Mouse (Mus musculus) liver (tissue): ENCODE measurements around the gene Shisa7.
A peak's percentile ranks its signal among the peaks of the same experiment; 100 is the strongest.
"Not testable (repeated sequence)": the region's sequence is repeated elsewhere in the genome, so short reads cannot be mapped to it uniquely, and the experiment has no call there.

ENCODE experiments used
- DNase-seq: peaks from one replicate; pipeline ENCODE4 v3.0.0-alpha.2; 2020; ENCODE audit warnings: mixed read lengths

Gene Shisa7

DNA sequence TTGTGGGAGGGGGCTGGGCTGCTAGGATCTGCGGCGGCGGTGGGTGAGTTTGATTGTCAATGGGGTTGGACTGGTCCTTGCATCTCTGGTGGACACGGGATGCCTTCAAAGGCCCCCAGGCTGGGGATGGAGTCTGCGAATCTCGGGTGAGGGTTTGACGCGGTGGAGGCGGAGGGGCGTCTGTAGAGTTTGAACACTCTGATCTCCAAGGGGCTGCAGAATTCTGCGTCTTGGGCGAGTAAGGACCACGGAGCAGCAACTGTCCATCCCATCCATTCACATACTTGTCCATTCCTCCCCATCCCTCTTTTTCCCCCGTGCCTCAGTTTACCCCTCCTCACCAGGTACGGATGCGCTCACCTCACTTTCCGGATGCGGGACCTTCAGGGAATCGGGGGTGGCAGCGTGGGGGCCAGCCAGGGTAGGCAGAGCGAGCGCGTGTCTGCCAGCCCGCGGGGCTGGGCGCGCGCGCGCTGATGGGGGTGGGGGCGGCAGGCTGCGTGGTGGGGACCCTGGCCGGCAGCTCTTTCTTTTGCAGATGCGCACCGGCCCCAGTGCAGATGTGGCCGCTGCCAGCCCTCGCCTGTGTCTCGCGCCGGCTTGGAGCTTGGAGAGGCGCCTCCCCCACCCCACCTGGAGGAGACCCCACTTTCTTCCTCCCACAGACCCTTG lies at the start of gene Shisa7:
Shisa7 (minus strand) TSS at position 452 of the 672 bp plus-strand sequence.
- no peak for DNase-seq

DNA sequence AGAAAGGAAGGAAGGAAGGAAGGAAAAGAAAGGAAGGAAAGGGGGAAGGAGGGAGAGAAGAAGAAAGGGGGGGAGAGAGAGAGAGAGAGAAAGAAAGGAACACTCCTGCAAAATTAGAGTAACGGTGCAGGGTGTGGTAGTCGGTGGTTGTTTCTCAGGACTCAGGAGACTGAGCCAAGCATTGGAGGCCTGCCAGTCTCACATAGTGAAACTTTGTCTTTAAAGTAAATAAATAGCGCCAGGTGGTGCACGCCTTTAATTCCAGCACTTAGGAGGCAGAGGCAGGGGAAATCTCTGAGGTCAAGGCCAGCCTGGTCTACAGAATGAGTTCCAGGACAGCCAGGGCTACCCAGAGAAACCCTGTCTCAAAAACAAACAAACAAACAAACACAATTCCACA lies 42.2 kb upstream of the Shisa7 start:
- DNase-seq, result no peak

DNA sequence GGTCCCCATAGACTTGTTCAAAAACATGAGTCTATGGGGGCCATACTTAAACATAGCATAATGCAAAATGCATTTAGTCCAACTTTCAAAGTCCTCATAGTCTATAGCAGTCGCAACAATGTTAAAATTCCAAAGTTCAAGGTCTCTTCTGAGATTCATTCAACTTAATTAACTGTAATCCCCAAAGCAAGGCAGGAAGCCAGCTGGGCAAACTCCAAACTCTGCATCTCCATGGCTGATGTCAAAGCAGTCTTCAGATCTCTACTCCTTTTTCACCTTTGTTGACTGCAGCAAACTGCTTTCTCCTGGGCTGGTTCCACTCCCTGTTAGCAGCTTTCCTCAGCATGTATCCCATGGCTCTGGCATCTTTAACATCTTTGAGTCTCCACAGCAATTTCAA lies 34.5 kb upstream of the Shisa7 start:
- DNase-seq, result not testable (repeated sequence)

DNA sequence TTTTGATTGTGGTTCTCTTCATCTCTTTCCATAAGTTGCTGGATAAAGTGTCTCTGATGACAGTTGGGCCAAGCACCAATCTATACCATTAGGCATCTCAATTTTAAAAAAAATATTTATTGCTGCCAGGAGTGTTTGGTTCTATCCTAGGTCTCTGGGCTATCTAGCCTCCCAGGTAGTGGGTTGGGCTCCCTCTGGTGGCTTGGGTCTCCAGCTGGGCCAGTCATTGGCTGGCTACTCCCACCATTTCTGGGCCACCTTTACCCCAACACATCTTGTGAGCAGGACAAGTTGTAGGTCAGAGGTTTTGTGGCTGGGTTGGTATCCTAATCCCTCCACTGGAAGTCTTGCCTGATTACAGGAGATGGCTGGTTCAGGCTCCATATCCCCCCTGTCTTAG lies 33.7 kb upstream of the Shisa7 start:
- DNase-seq, result peak; percentile 49

DNA sequence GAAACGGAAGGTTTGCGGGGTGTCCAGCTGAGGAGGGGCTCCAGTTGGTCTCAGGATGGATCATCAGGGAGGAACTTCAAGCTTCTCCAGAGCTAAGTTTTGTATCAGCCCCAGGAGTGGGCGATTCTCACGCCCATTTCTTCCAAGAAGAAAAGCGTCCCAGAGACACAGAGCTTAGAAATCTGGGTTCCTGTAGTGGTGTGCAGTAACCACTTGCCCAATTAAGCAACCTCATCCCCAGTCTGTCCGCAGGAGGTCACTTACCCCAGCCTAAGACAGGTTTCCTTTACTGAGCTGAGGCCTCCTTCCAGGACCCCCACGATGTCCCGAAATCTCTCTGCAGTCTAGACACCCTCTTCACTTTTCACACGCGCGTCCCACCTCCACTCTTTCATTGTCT lies 32.7 kb upstream of the Shisa7 start:
- DNase-seq, result no peak

DNA sequence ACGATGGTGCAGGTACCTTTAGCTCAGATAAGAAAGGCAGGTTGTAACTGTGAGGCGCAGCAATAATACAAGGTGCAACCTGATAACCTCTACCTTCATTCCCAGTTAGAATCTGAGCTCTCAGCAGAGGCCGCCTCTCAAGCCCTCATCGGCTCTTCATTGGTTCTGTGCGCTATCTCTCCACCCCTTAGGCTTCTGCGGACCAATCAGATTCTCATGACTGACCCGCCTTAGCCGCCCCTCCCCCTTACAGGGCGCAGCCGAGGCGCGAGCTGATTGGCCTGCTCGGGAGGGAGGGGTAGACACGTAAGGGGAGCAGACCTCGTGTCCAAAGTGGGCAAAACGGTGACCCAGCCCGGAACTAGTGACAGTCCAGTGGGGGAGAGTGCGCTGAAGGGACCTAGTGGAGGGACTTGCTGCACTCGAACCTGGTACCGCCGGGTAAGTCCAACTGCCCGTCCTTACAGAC lies 32.3 kb upstream of the Shisa7 start, which contains the start of gene Isoc2a:
Isoc2a (plus strand) TSS at position 401 of the 469 bp plus-strand sequence.
- peak; percentile 96 for DNase-seq

DNA sequence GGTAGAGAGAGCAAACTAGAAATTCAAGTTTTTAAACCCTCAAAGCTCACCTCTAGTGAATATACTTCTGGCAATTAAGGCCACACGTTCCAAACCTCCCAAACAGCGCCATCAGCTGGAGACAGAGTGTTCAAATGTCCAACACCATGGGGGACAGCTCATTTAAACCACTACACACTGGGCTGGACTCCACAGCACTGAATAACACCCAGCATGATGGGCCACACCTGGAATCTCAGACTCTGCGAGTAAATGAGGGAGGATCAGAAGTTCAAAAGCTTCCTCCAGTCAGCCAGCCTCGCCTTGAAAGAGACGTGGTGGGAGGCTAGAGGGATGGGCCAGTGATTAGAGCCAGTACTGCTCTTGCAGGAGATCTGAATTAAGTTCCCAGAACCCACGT lies 25.6 kb upstream of the Shisa7 start, which contains the start of gene Isoc2b:
Isoc2b (minus strand) TSS at position 126 of the 400 bp plus-strand sequence.
- DNase-seq, result no peak

DNA sequence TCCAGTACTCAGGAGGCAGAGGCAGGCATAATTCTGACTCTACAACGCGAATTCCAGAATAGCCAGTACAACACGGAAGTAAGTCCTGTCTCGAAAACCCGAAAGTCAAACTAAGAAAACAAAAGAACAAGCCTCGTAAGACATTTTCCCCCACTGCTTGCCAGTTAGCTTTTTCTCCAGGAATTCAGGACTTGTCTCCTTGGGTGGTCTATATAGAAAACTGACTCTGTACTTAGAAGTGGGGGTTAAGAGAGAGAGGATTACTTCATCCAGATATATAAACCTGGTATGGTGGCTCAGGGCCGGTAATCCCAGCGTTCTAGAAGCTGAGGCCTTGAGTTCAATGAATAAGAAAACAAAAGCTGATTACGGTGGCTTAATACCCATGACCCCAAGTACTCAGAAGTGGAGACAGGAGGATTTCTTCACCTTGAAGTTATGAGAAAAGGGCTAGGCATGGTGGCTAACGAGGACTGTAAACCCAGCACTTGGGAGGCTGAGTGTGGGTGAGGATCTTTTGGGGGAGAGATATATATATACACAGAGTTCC lies 22.2 kb upstream of the Shisa7 start:
- no peak for DNase-seq

DNA sequence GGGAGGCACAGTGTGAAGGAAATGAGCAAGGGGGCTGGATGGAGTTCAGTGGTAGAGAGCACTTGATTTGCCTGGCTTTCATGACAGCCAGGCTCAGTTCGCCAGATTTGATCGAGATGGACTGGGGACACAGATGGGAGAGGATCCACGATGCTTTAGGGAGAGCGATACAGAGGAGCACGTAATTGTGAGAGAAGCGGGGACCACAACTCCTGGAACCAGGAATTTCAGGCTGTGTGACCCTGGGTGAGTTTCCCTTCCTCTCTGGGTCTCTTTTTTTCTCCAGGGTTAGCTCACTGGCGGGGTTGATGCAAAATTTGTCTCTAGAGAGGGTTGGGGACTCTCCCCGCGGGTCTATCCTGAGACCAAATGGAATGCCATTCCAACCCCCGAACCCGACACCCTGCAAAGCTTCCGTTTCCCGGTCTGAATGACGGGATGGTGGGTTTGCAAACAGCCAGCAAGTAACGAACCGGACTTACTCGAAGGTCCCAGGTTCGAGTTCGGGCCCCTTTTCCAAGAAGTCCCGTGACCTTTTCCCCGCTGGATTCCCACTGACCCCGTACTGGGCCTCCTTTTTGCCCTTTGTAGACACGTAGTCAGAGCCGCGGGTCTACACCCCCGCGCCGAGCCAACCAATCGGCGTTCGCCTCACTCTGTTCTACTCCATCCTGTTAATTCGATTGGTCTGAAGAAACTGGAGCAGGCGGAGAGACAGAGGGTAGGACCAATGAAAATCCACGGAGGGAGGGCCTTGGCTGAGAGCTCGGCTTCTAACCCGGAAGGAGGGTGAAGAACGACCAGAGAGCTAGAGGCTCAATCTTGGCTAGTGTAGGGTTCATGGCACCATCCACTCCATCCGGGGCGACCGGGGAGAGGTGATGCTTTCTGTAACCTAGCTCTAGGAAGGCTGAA lies 21.3 kb upstream of the Shisa7 start:
- DNase-seq, result peak; percentile 95

DNA sequence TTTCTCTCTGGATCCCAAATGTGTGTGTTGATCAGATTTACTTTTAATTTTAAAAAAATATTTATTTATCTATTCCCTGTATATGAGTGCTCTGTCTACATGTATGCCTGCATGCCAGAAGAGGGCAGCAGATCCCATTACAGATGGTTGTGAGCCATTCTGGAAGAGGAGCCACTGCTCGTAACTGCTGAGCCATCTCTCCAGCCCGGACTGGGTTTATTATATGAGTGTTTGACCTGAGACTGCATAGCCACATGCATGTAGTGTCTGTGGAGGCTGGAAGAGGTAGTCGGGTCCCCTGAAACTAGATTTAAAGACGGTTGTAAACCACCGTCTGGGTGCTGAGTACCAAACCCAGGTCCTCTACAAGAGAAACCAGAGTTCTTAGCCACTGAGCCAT lies 20.6 kb upstream of the Shisa7 start:
- DNase-seq, result peak; percentile 65

DNA sequence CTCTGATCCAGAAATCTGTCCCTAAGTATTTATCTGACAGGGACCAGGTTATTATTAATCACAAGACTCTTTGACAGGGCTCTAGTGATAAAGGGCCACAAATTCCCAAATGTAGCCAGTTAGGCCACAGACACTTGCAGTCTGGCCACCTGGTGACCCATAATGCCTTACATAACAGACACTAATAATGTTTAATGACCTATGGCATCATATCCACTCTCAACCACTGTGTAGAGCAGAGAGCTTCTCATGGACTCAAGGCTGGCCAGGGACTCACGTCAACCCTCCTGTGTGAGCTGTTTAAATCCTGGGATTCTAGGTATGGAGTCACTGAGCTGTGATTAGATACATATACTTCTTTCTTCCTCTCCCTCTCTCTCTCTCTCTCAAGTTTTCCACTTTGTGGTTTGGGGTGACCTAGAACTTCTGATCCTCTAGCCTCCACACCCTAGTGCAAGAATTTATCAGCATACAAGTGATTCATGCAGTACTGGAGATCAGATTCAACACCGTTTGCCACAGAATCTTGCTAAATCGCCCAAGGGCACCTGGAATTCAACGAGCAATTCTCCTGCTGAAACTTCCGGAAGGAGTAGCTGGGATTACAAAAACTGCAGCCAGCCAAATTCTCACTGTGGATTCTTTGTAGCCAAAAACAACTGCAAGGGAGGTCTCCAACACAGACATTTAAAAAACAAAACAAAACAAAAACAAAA lies 19.8 kb upstream of the Shisa7 start:
- no peak for DNase-seq

DNA sequence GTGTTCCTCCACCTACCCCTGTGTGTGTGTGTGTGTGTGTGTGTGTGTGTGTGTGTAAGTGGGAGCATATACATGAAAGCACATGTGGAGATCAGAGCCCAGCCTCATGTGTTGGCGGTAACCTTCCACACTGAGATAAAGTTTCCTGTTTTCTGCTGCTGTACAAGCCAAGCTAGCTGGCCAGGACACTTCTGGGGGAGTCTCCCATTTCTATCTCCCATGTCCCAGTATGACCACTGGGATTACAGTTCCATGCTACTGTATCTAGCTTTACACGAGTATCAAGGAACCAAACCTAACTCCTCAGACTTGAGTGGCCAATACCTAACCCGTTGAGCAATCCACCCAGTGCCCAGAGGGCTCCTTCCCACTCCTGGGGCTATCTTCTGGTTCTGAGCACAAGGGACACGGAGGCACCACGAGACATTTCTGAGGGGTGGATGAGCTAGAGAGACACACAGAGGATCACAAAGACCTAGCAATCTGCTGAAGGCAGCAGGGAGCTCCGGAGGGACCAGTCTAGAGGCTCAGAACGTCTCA lies 19.1 kb upstream of the Shisa7 start:
- DNase-seq, result no peak

DNA sequence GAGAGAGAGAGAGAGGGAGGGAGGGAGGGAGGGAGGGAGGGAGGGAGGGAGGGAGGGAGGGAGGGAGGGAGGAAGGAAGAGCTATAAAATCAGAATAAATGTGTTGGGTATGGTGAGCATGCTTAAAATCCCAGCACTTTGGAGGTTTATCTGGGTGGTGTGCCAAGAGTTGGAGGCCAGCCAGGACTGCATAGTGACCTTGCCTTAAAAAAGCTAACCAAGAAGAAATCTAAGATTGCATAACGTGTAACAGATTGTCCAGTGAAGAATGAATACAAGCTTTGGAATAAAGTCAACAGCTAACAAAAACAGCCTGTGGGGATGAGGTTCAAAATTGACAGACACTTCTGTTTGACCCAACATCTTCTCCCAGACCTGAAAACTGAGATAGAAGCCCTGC lies 18.5 kb upstream of the Shisa7 start:
- DNase-seq, result no peak

DNA sequence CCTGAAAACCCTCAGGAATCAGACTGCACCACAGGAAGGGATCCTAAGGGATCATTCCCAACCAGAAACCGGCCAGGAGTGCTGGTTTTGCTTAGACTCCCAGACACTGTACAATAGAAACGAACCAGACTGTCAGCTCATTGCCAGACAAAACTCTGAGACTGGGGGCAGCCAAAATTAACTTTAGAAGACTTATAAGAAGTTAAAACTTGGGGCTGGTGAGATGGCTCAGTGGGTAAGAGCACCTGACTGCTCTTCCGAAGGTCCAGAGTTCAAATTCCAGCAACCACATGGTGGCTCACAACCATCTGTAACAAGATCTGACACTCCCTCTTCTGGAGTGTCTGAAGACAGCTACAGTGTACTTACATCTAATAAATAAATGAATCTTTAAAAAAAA lies 16.4 kb upstream of the Shisa7 start:
- DNase-seq, result not testable (repeated sequence)

DNA sequence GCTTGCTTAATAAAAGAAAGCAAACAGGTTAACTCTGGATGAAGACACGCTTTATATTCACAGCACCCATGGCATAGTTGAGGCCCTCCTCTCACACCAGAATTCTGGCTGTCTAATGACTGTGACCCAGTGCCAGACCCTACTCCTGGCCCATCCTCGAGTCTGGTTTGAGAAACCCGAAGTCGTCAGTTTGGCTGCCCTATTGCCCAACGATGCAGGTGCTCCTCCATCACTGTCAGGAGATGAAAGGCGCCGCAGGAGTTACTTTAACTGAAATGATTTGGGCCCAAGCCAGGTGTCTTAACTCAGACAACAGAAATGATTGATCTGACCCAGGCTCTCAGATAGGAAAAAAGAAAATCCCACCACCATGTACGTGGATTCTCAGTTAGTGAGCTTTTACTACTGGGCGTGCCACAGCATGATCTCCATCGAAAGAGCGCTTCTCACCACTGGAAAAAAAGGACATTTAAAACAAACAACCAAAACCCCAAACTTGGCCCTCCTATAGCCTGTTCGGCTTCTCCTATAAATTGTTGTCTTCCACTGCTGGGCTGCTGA lies 15.0 kb upstream of the Shisa7 start:
- DNase-seq, result no peak

DNA sequence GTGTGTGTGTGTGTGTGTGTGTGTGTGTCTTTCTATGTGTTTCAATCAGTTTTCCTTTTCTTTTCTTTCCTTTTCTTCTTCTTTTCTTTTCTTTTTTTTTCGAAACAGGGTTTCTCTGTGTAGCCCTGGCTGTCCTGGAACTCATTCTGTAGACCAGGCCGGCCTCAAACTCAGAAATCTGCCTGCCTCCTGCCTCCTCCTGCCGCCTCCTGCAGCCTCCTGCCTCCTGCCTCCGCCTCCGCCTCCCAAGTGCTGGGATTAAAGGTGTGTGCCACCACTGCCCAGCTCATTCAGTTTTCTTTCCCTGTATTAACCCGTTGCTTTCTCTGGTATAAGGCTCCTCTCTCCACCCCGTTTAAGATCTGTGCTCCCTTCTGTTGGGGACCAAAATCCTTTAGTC lies 12.8 kb upstream of the Shisa7 start:
- DNase-seq, result no peak

DNA sequence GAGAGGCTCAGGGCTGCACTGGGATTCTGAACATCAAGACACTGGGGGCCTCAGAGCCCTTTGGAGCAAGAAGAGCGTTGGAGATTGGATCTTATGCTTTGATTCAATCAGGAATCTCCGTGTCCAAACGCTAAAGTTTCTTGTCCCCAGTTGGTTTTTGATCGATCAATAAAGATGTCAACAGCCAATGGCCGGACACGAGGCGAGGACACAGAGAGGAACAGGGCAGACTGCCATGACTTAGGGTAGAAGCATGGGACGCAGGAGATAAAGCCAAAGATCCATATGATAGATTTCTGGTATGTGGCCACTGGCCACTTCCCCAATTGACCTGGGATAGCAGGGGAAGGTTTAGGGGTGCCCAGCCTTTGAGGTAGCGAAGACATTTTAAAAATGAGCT lies 12.0 kb upstream of the Shisa7 start:
- DNase-seq, result no peak

DNA sequence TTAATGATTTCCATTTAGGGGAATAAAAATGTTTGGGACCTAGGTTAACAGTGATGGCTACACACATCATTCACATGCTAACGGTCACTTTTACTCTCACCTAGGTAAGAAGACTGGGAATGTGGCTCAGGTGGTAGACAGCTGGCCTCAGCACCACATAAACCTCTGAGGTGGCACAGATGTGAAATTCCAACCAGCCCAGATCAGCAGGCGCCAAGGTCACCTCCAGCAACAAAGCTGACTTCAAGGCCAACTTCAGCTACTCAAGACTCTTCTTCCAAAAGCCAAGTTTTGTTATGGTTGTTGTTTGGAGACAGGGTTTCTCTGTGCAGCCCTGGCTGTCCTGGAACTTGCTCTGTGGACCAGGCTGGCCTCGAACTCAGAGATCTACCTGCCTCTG lies 9.1 kb upstream of the Shisa7 start:
- no peak for DNase-seq

DNA sequence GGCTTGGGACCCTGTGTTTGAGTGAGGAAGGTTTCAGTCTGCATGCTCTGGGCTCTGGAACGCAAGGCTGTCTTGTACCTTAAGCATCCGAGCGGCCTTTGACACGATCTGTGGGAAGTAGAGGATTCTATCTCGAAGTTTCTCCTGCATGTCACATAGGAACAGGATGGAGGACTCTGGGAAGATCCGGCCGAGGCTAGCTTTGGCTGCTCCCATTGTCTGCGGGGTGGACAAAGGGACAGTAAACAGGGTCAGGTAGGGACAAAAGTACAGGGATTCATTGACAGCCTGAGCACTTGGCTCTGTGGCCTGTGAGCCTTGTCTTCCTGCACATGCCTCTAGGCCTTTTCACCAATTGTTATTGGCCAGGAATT lies 6.8 kb upstream of the Shisa7 start:
- no peak for DNase-seq

DNA sequence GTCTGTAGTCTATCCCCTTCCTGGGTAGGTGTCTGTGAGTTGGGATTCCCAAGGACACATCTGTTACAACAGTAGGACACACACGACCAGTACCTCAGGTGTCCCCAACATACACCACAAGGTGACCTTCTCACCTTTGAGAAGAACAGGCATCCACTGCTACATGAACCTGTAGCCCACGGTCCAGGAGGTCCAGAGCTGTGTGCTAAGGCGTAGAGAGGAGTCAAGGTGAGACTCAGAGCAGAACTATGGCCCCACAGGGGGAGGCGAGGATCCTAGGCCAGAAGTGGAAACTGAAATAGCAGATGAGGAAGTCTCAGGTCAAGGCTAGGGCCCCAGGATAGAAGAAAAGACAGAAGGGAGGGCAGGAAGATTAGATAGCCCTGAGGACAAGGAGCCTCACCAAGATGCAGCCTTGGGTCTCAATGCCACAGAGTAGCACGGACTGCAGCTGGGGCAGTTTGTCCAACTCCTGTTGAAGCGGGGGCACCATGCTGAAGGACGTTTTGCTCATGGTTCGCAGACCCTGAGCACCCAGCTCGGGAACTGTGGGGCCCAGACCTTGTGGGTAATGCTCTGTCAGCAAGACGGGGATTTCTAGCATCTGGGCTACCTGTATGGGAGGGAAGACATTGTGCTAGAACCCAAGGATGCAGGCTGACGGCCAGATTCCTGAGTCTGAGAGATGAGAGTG lies 6.3 kb upstream of the Shisa7 start:
- no peak for DNase-seq

DNA sequence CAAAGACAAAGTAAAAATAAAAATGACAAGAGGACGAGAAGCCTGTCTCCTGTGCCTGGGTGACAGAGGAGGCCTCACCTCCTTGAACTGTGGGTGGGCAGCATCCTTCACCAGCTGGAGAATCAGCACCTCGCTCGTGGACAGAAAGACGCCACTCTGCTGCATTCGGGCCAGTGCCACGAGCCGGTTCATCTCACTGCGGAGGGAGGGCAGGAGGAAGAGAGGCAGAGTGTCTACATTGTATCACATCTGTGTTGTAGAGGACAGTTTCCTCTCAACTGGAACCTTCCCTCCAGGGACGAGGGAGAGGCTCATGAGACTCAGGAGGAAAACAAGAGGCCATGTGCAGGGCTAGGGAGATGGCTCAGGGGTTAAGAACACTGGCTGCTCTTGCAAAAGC lies 4.9 kb upstream of the Shisa7 start:
- no peak for DNase-seq

DNA sequence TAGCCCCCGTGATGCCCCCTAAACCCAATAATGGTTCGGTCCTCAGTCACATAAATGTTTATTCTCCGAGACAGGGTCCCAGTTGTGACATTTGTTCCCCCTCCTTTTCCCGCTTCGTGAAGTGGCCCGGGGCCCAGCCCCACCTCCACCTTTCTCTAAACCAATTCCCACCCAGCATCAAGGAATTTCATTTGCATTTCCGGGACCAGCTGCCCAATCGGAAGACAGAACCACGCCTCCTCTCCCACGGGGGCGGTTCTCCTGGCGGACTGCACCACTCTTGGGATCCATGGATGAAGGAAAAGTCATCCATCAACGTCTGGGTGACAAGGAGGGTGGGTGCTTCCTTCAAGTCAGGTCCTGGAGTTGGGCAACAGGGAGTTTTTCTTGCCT lies 417 bp upstream of the Shisa7 start:
- DNase-seq, result peak; percentile 55
